Mouse (Mus musculus) thymus, adult 2 months (tissue): ENCODE data around the gene Cby3. TPM values are rescaled to one million over a fixed set of nuclear protein-coding genes. Genes with fewer than 3 reads are reported as not detected.

Experiments used
- DNase-seq: peaks from one replicate; pipeline ENCODE4 v3.0.0; 2021
- H3K27ac ChIP-seq: fragments of 200-500 bp; 2 replicates; pipeline ENCODE4 v1.5.1; 2012; ENCODE audit warnings: low read length, control low read depth; ENCODE audit not compliant: control insufficient read depth, insufficient read depth
- H3K27me3 ChIP-seq: fragments of 200-500 bp; 2 replicates; pipeline ENCODE4 v1.6.1; 2012; ENCODE audit warnings: mild to moderate bottlenecking, low read length, moderate library complexity, mixed read lengths; ENCODE audit not compliant: control insufficient read depth, insufficient read depth
- H3K36me3 ChIP-seq: fragments of 200-500 bp; 2 replicates; pipeline ENCODE4 v1.6.1; 2012; ENCODE audit warnings: mild to moderate bottlenecking, low read length, moderate library complexity; ENCODE audit not compliant: control insufficient read depth, insufficient read depth
- H3K4me1 ChIP-seq: fragments of 200-500 bp; replicated peaks from 2 replicates; pipeline ENCODE4 v1.6.1; 2012; ENCODE audit warnings: low read length; ENCODE audit not compliant: control insufficient read depth, insufficient read depth
- H3K4me3 ChIP-seq: fragments of 200-500 bp; 2 replicates; pipeline ENCODE4 v1.5.1; 2012; ENCODE audit warnings: mild to moderate bottlenecking, low read length, control low read depth, moderate library complexity; ENCODE audit not compliant: control insufficient read depth, insufficient read depth
- CTCF ChIP-seq: fragments of 200-500 bp; IDR thresholded peaks from 2 replicates; pipeline ENCODE4 v1.5.1; 2012; ENCODE audit warnings: mild to moderate bottlenecking, control low read depth, low read length, moderate library complexity, borderline replicate concordance; ENCODE audit not compliant: control insufficient read depth, poor library complexity, insufficient read depth; ENCODE audit errors: extremely low read depth
- POLR2A ChIP-seq: fragments of 200-500 bp; IDR thresholded peaks from 2 replicates; pipeline ENCODE4 v1.6.1; 2012; ENCODE audit warnings: mild to moderate bottlenecking, low read length, control low read depth, moderate library complexity; ENCODE audit not compliant: control insufficient read depth, poor library complexity, insufficient read depth; ENCODE audit errors: extremely low read depth
- whole genome bisulfite sequencing: fragments of 180-500 bp; shearing (Covaris S2); methylation state at CpG from one replicate; pipeline ENCODE4 v1.1.7; 2018; 5-methylcytosine and 5-hydroxymethylcytosine counted together
- polyA plus RNA-seq: library from polyadenylated mRNA; depleted of rRNA; stranded (reverse); fragments of >200 nt; gene quantifications from 2 replicates; pipeline ENCODE4 v1.2.3, GENCODE M21; 2012

Gene Cby3
- polyA plus RNA-seq, 1 experiment, result 0.16 TPM

- Histone ChIP-seq H3K36me3 (no peaks in the 10 kb centered on the region), H3K4me1 (no peaks in the 10 kb centered on the region), H3K27ac (no peak overlapping the region), H3K27me3 (no peaks in the 10 kb centered on the region), H3K4me3 (no peak overlapping the region)
- TF ChIP-seq POLR2A, result no peak
- no peak for TF ChIP-seq CTCF
- no peak for DNase-seq
- 88% methylated on average over 4 of the region's 4 CpGs for WGBS
Observed at GRCm38 (mm10) chr11:50336891-50337290, 17.4 kb upstream of the Cby3 start.

DNA sequence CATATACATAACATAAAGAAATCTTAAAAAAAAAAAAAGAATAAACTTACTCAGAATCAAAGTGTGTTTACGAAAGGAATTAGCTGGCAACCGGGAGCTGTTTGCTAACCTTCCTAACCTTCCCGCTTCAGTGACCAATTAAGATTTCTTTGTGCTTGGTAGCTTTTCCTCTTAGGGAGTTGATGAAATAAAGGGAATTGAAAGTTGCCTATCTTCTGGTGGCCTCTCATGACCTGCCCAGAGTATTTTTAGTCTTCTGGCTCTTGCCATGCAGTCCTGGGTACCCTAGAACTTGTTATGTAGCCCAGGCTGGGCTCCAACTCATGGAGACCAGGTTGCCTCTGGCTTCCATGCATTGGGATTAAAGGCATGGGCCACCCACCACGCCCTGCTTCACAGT lies 8.8 kb upstream of the Cby3 start:
- 95% methylated on average over 4 of the region's 4 CpGs for WGBS
- no peak for DNase-seq
- TF ChIP-seq POLR2A (no peak), CTCF (no peak)

GRCm38 (mm10) chr11:50346256-50347032 lies 7.8 kb upstream of the Cby3 start:
- WGBS, result 92% methylated on average over 9 of the region's 9 CpGs
- H3K27me3 ChIP-seq, result no peaks in the 10 kb centered on the region
- TF ChIP-seq CTCF (no peak), POLR2A (no peak)

More for the DNA sequence above, 8.8 kb upstream of the Cby3 start:
- H3K36me3 ChIP-seq, result no peaks in the 10 kb centered on the region
- no peaks in the 10 kb centered on the region for H3K27me3 ChIP-seq
- H3K27ac ChIP-seq, result no peak overlapping the region
- no peak overlapping the region for H3K4me3 ChIP-seq
- H3K4me1 ChIP-seq, result no peaks in the 10 kb centered on the region

DNA sequence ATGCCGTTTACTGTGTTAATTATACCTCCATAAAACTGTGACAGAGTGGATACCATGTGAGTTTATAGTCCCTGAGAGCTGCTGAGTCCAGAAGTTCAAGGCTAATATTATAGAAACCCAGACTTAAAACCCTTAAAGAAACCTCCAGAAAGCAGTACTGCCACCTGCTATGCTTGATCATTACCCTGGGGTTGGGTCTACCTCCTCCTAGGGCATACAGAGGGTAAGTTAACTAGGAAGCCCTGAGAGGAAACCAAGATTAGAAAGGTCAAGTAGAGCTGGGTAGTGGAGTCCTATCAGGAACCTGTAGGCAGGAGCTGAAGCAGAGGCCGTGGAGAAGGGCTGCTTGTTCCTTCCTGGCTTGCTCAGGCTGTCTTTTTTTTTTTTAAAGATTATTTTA lies 2.1 kb upstream of the Cby3 start:
- WGBS, result 90% methylated on average over 2 of the region's 2 CpGs
- no peak overlapping the region for H3K27ac ChIP-seq

More at GRCm38 (mm10) chr11:50346256-50347032, 7.8 kb upstream of the Cby3 start:
- Histone ChIP-seq H3K4me1 (no peaks in the 10 kb centered on the region), H3K36me3 (no peaks in the 10 kb centered on the region), H3K4me3 (no peak overlapping the region), H3K27ac (no peak overlapping the region)
- no peak for DNase-seq

DNA sequence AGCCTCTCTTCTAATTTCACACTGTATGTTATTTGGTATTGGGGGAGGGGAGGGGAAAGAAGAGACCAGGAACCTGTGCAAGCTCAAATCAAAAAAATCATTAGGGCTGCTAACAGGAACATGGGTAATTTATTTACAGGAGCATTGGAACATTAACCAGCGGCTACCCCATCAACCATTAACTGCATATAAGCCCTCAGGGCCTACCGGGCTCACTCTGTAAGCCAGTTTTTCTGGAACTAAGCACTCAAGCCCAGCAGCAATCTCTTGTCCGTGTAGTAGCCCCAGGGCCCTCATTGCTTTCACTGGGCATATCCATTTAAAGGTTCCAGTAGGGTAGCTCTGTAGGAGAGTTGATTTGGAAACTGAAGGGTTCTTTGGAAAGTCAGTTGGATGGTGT lies 589 bp downstream of the Cby3 start:
- DNase-seq, result no peak
- Histone ChIP-seq H3K27me3 (no peaks in the 10 kb centered on the region; the same call in 1 of the 2 replicates), H3K4me1 (peaks cover 6% of the 10 kb centered on the region; the same call in 1 of the 2 replicates), H3K36me3 (no peaks in the 10 kb centered on the region), H3K27ac (no peak overlapping the region), H3K4me3 (no peak overlapping the region)
- 94% methylated on average over 3 of the region's 3 CpGs for WGBS
- TF ChIP-seq POLR2A (no peak), CTCF (no peak)

More for the DNA sequence above, 2.1 kb upstream of the Cby3 start:
- TF ChIP-seq POLR2A (no peak), CTCF (no peak)
- H3K4me3 ChIP-seq, result no peak overlapping the region
- no peaks in the 10 kb centered on the region for H3K36me3 ChIP-seq
- DNase-seq, result no peak
- H3K4me1 ChIP-seq, result no peaks in the 10 kb centered on the region
- no peaks in the 10 kb centered on the region for H3K27me3 ChIP-seq

DNA sequence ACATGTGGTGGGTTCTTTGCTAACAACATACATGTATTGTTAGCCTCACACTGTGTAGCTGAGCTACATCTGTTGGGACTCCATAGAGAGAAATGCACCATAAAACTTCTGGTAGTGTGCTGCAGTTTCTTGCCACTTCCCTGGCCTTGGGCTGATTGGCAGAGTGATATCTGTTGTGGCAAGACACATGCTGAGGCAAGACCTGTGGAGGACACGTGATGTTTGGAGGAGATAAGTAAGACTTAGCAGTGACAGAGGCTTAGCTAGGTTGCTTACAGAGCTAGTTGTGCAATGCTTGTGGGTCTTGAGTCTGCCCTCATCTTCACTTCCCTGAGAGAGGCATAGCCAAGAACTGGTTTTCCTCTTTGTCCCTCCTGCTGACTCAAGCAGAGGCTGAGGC lies 1.1 kb downstream of the Cby3 start:
- TF ChIP-seq CTCF, result no peak
- DNase-seq, result no peak
- H3K4me1 ChIP-seq, result peaks cover 6% of the 10 kb centered on the region; the same call in 1 of the 2 replicates
- H3K36me3 ChIP-seq, result no peaks in the 10 kb centered on the region
- H3K27ac ChIP-seq, result no peak overlapping the region
- H3K4me3 ChIP-seq, result no peak overlapping the region
- 41% methylated on average over 1 of the region's 1 CpGs for WGBS
- no peaks in the 10 kb centered on the region; the same call in 1 of the 2 replicates for H3K27me3 ChIP-seq
